ENCODE assay signal across 15 mouse cellular contexts in genomic region chr2:131945225-131945624, GRCm38 (mm10). TPM values are rescaled to one million over a fixed set of nuclear protein-coding genes. Genes with fewer than 3 reads are reported as not detected.
A peak's percentile ranks its signal among the peaks of the same experiment; 100 is the strongest.
DNase-seq lines count a peak whose midpoint lies in the region; ATAC-seq and TF ChIP-seq lines count a peak whose summit lies in the region.
"Had no signal": no experiment of that assay in that cellular context is flagged by ENCODE, and none has a peak within 500 bp of the region (broad histone marks: within the 10 kb centered on the region; RNA-seq: fewer than 3 reads in every experiment).

No protein-coding gene starts in this region.

- H3K4me2 ChIP-seq in heart, embryonic 12.5 days: no peak overlapping the region
- no peak overlapping the region for H3K4me2 ChIP-seq in lung, embryonic 15.5 days
- H3K4me2 ChIP-seq: stomach, embryonic 15.5 days had no signal

- H3K4me3 ChIP-seq in heart, embryonic 12.5 days: no peak overlapping the region
- H3K4me3 ChIP-seq in heart, adult 2 months: no peak overlapping the region
- H3K4me3 ChIP-seq in lung, embryonic 15.5 days: no peak overlapping the region
- no peak overlapping the region for H3K4me3 ChIP-seq in embryonic fibroblast, embryonic 13.5 days (ENCODE audit: insufficient read depth, low read length)
- H3K4me3 ChIP-seq: left cerebral cortex, adult 2 months; stomach, embryonic 15.5 days had no signal

- peaks cover 10% of the 10 kb centered on the region for H3K4me1 ChIP-seq in heart, embryonic 12.5 days (replicated peaks)
- peaks cover 2% of the 10 kb centered on the region; the same call in 1 of the 2 replicates for H3K4me1 ChIP-seq in heart, adult 2 months (ENCODE audit: control insufficient read depth, insufficient read depth, low read length)
- H3K4me1 ChIP-seq in lung, embryonic 15.5 days: 0 out of 2 replicates have a peak, but pooled peaks cover 5% of the 10 kb centered on the region
- 0 out of 2 replicates have a peak, but pooled peaks cover 4% of the 10 kb centered on the region for H3K4me1 ChIP-seq in embryonic fibroblast, embryonic 13.5 days (ENCODE audit: control insufficient read depth, insufficient read depth, low read length)
- H3K4me1 ChIP-seq: stomach, embryonic 15.5 days had no signal

- no peaks in the 10 kb centered on the region for H3K27me3 ChIP-seq in heart, embryonic 12.5 days (replicated peaks)
- no peaks in the 10 kb centered on the region for H3K27me3 ChIP-seq in heart, adult 2 months (ENCODE audit: control insufficient read depth, insufficient read depth, low read length)
- H3K27me3 ChIP-seq in lung, embryonic 15.5 days: 0 out of 2 replicates have a peak, but pooled peaks cover under 1% of the 10 kb centered on the region
- H3K27me3 ChIP-seq: stomach, embryonic 15.5 days had no signal

- TF ChIP-seq EP300 in heart, adult 2 months (IDR thresholded peaks at IDR 0.05; ENCODE audit: insufficient read depth, low read depth, low read length): no peak

- TF ChIP-seq POLR2A in heart, adult 2 months (IDR thresholded peaks at IDR 0.05; ENCODE audit: insufficient read depth, low read depth, low read length): no peak
- no peak for TF ChIP-seq POLR2A in embryonic fibroblast, embryonic 13.5 days (IDR thresholded peaks at IDR 0.05; ENCODE audit: low read depth, low read length)

- no peaks in the 10 kb centered on the region for H3K9me3 ChIP-seq in heart, embryonic 12.5 days (replicated peaks)
- H3K9me3 ChIP-seq in lung, embryonic 15.5 days: no peaks in the 10 kb centered on the region
- H3K9me3 ChIP-seq: stomach, embryonic 15.5 days had no signal

- no peaks in the 10 kb centered on the region for H3K79me2 ChIP-seq in heart, adult 2 months (replicated peaks; ENCODE audit: control insufficient read depth, insufficient read depth, low read length)

- DNase-seq in heart, adult 2 months: no peak
- no peak for DNase-seq in lung, adult 18-20 months
- DNase-seq in 3T3-L1 (ENCODE audit: low read depth, low spot score): peak; percentile 46
- DNase-seq in neural tube, embryonic 10.5 days (ENCODE audit: extremely low spot score, low spot score): no peak
- DNase-seq: cerebellum, adult 9-10 months; liver; right cerebral cortex, postnatal 4 days had no signal

- peak; percentile 34; the same call in 1 of the 2 replicates for ATAC-seq in heart, embryonic 12.5 days (ENCODE audit: insufficient number of reproducible peaks, low FRiP score)
- no peak for ATAC-seq in lung, embryonic 15.5 days (ENCODE audit: borderline replicate concordance, extremely low read depth, low FRiP score, low TSS enrichment)

- no peak overlapping the region for H3K27ac ChIP-seq in heart, embryonic 12.5 days (ENCODE audit: poor library complexity, severe bottlenecking)
- H3K27ac ChIP-seq in heart, adult 2 months: no peak overlapping the region
- H3K27ac ChIP-seq in lung, embryonic 15.5 days: peak overlapping the region; percentile 51
- H3K27ac ChIP-seq in embryonic fibroblast, embryonic 13.5 days (ENCODE audit: insufficient read depth, low read length): peak overlapping the region; percentile 27; the same call in 1 of the 2 replicates
- H3K27ac ChIP-seq: left cerebral cortex, adult 2 months; stomach, embryonic 15.5 days had no signal

- H3K9ac ChIP-seq in heart, embryonic 12.5 days: no peak overlapping the region
- no peak overlapping the region for H3K9ac ChIP-seq in heart, adult 2 months (ENCODE audit: low read depth, low read length)
- H3K9ac ChIP-seq in lung, embryonic 15.5 days: no peak overlapping the region
- H3K9ac ChIP-seq: stomach, embryonic 15.5 days had no signal

- H3K36me3 ChIP-seq in heart, embryonic 12.5 days: no peaks in the 10 kb centered on the region
- no peaks in the 10 kb centered on the region for H3K36me3 ChIP-seq in heart, adult 2 months (ENCODE audit: control insufficient read depth, insufficient read depth, low read length)
- no peaks in the 10 kb centered on the region for H3K36me3 ChIP-seq in lung, embryonic 15.5 days
- H3K36me3 ChIP-seq: stomach, embryonic 15.5 days had no signal

- intact Hi-C loops in heart, adult 2 months (cut with DNase I): loop anchor here (10.0 kb wide), 1 partner anchor 390 kb away; no protein-coding TSS in a partner anchor

- no peak for TF ChIP-seq CTCF in heart, adult 2 months (IDR thresholded peaks at IDR 0.05)
- no peak for TF ChIP-seq CTCF in embryonic fibroblast, embryonic 13.5 days (IDR thresholded peaks at IDR 0.05; ENCODE audit: borderline replicate concordance, insufficient read depth, low read length)

- 55% methylated on average over 8 of the region's 8 CpGs for WGBS in heart, embryonic 12.5 days
- WGBS in heart, adult 2 months: 43% methylated on average over 8 of the region's 8 CpGs
- 55% methylated on average over 8 of the region's 8 CpGs for WGBS in lung, embryonic 15.5 days

RNA-seq across cellular contexts. Expression of gene Prnd, which starts 5.4 kb away (rescaled TPM):
- polyA plus RNA-seq in heart, embryonic 12.5 days (2016; fragmentation: Nextera tagmentation; extraction: Ambion mirVana): 5.4 and 6.2 TPM in 2 replicates
- 1 to 10 TPM in 1 of 2 experiments, under 1 TPM in 1; 0.65 to 1.2 TPM for total RNA-seq in heart, adult 2 months (2021)
- 3.8 and 9.9 TPM in 2 replicates for polyA plus RNA-seq in heart, adult 2 months (2012; rRNA removed)
- 44.2 and 44.8 TPM in 2 replicates for polyA plus RNA-seq in lung, embryonic 15.5 days (2015; fragmentation: Nextera tagmentation; extraction: Ambion mirVana)
- 1.3 and 1.5 TPM in 2 replicates for polyA plus RNA-seq in embryonic fibroblast, embryonic 13.5 days (2011; ENCODE audit: insufficient read length, low read depth, missing spikeins)

RNA-seq across cellular contexts. Expression of gene Prn, which starts 35.5 kb away (rescaled TPM):
- 0.24 TPM in 1 of 2 replicates, not detected in the other for polyA plus RNA-seq in heart, embryonic 12.5 days (2016; fragmentation: Nextera tagmentation; extraction: Ambion mirVana)
- total RNA-seq in heart, adult 2 months (2021): under 1 TPM in 1 of 2 experiments, not detected in 1; 0.23 TPM
- polyA plus RNA-seq in heart, adult 2 months (2012; rRNA removed): not detected in 2 replicates
- polyA plus RNA-seq in lung, embryonic 15.5 days (2015; fragmentation: Nextera tagmentation; extraction: Ambion mirVana): not detected in 2 replicates
- polyA plus RNA-seq in embryonic fibroblast, embryonic 13.5 days (2011; ENCODE audit: insufficient read length, low read depth, missing spikeins): not detected in 2 replicates
- total RNA-seq: adrenal gland, adult 18-20 months; neutrophil, adult 5-6 weeks had no signal
- polyA plus RNA-seq: heart, embryonic 16.5 days; stomach, embryonic 15.5 days had no signal

RNA-seq across cellular contexts. Expression of gene Prnp, which starts 35.5 kb away (rescaled TPM):
- polyA plus RNA-seq in heart, embryonic 12.5 days (2016; fragmentation: Nextera tagmentation; extraction: Ambion mirVana): 83.6 and 89.1 TPM in 2 replicates
- 100 to 1,000 TPM; 109 to 129 TPM for total RNA-seq in heart, adult 2 months (2021)
- polyA plus RNA-seq in heart, adult 2 months (2012; rRNA removed): 101 and 110 TPM in 2 replicates
- polyA plus RNA-seq in lung, embryonic 15.5 days (2015; fragmentation: Nextera tagmentation; extraction: Ambion mirVana): 53.2 and 57.0 TPM in 2 replicates
- polyA plus RNA-seq in embryonic fibroblast, embryonic 13.5 days (2011; ENCODE audit: insufficient read length, low read depth, missing spikeins): 207 and 213 TPM in 2 replicates

Comparison
In these comparisons a context has a peak if more than half of its experiments do, and no peak if none do; other contexts are left out.
1. H3K27ac ChIP-seq: peak in lung, embryonic 15.5 days (single experiment) and embryonic fibroblast, embryonic 13.5 days (single experiment); none in heart, embryonic 12.5 days (single experiment) and heart, adult 2 months (single experiment).